Mouse (Mus musculus): ENCODE results near the gene Abl1. TPM values are rescaled to one million over a fixed set of nuclear protein-coding genes. Genes with fewer than 3 reads are reported as not detected.
A peak's percentile ranks its signal among the peaks of the same experiment; 100 is the strongest.

Gene Abl1
- polyA plus RNA-seq, 1 experiment from 2014 or later: 58.8 TPM

- ATAC-seq (peak; percentile 60), DNase-seq (ENCODE audit: low read depth, low spot score) (no peak)
- no peak for TF ChIP-seq CTCF (IDR thresholded peaks at IDR 0.05)
- CTCF ChIA-PET: interaction anchor here (0.9 to 1.4 kb wide), 6 partner anchors 9 to 59 kb away, joined by 3 to 5 read pairs (median 3); no protein-coding TSS in a partner anchor
- POLR2A ChIA-PET: interaction anchor here (0.7 to 1.0 kb wide), 2 partner anchors 17 to 39 kb away, joined by 3 read pairs; no protein-coding TSS in a partner anchor
- in situ Hi-C loops (cut with MboI; ENCODE audit: low pct_unique_long_range_greater_than_20kb): no loop called here
- no peaks in the 10 kb centered on the region for H3K27me3 ChIP-seq
Observed at GRCm38 (mm10) chr2:31742134-31742533, 54.0 kb downstream of the Abl1 start.

- no peaks in the 10 kb centered on the region for H3K27me3 ChIP-seq
- CTCF ChIA-PET: no interaction called here
- POLR2A ChIA-PET: no interaction called here
- ATAC-seq (no peak), DNase-seq (ENCODE audit: low read depth, low spot score) (no peak)
- no peak for TF ChIP-seq CTCF (IDR thresholded peaks at IDR 0.05)
- in situ Hi-C loops (cut with MboI; ENCODE audit: low pct_unique_long_range_greater_than_20kb): no loop called here
Observed at GRCm38 (mm10) chr2:31745741-31746243, 57.6 kb downstream of the Abl1 start.

- DNase-seq (ENCODE audit: low read depth, low spot score) (no peak), ATAC-seq (no peak)
- POLR2A ChIA-PET: interaction anchor here (0.6 kb wide), 2 partner anchors 14 to 118 kb away, joined by 3 read pairs; no protein-coding TSS in a partner anchor
- TF ChIP-seq CTCF (IDR thresholded peaks at IDR 0.05): no peak
- CTCF ChIA-PET: interaction anchor here (0.8 kb wide), 1 partner anchor 9 kb away, joined by 3 read pairs; no protein-coding TSS in a partner anchor
- in situ Hi-C loops (cut with MboI; ENCODE audit: low pct_unique_long_range_greater_than_20kb): no loop called here
- H3K27me3 ChIP-seq: no peaks in the 10 kb centered on the region
Observed at GRCm38 (mm10) chr2:31746835-31747234, 58.7 kb downstream of the Abl1 start.

GRCm38 (mm10) chr2:31749046-31749709 is 61.0 kb downstream of the Abl1 start:
- POLR2A ChIA-PET: no interaction called here

GRCm38 (mm10) chr2:31750133-31750532 is 62.0 kb downstream of the Abl1 start:
- POLR2A ChIA-PET: no interaction called here
- TF ChIP-seq CTCF (IDR thresholded peaks at IDR 0.05): no peak
- H3K27me3 ChIP-seq: no peaks in the 10 kb centered on the region
- DNase-seq (ENCODE audit: low read depth, low spot score): no peak
- in situ Hi-C loops (cut with MboI; ENCODE audit: low pct_unique_long_range_greater_than_20kb): no loop called here
- ATAC-seq: no peak
- CTCF ChIA-PET: interaction anchor here (1.3 kb wide), 1 partner anchor 29 kb away, joined by 3 read pairs; no protein-coding TSS in a partner anchor

More at GRCm38 (mm10) chr2:31749046-31749709, 61.0 kb downstream of the Abl1 start:
- CTCF ChIA-PET: interaction anchor here (1.2 kb wide), 1 partner anchor 13 kb away, joined by 4 read pairs; no protein-coding TSS in a partner anchor
- no peak for TF ChIP-seq CTCF (IDR thresholded peaks at IDR 0.05)
- in situ Hi-C loops (cut with MboI; ENCODE audit: low pct_unique_long_range_greater_than_20kb): no loop called here
- no peaks in the 10 kb centered on the region for H3K27me3 ChIP-seq
- ATAC-seq (peak; percentile 47), DNase-seq (ENCODE audit: low read depth, low spot score) (no peak)

- CTCF ChIA-PET: interaction anchor here (0.6 kb wide), 1 partner anchor 15 kb away, joined by 3 read pairs; no protein-coding TSS in a partner anchor
- no peaks in the 10 kb centered on the region for H3K27me3 ChIP-seq
- ATAC-seq (no peak), DNase-seq (ENCODE audit: low read depth, low spot score) (no peak)
- in situ Hi-C loops (cut with MboI; ENCODE audit: low pct_unique_long_range_greater_than_20kb): no loop called here
- POLR2A ChIA-PET: no interaction called here
- no peak for TF ChIP-seq CTCF (IDR thresholded peaks at IDR 0.05)
Observed at GRCm38 (mm10) chr2:31757472-31757871, 69.3 kb downstream of the Abl1 start.

- DNase-seq (ENCODE audit: low read depth, low spot score) (no peak), ATAC-seq (no peak)
- TF ChIP-seq CTCF (IDR thresholded peaks at IDR 0.05): no peak
- ChIA-PET CTCF (interaction anchor here (0.9 kb wide), 1 partner anchor 74 kb away, joined by 3 read pairs; no protein-coding TSS in a partner anchor), POLR2A (interaction anchor here (0.9 kb wide), 1 partner anchor 16 kb away, joined by 3 read pairs; no protein-coding TSS in a partner anchor)
- in situ Hi-C loops (cut with MboI; ENCODE audit: low pct_unique_long_range_greater_than_20kb): no loop called here
- no peaks in the 10 kb centered on the region for H3K27me3 ChIP-seq
Observed at GRCm38 (mm10) chr2:31758966-31759365, 70.8 kb downstream of the Abl1 start.

- ChIA-PET POLR2A (interaction anchor here (0.6 to 1.5 kb wide), 3 partner anchors 10 to 51 kb away, joined by 3 to 5 read pairs (median 3); partner anchors contain the start of gene Qrfp), CTCF (interaction anchor here (0.9 to 1.7 kb wide), 3 partner anchors 12 to 75 kb away, joined by 3 to 6 read pairs (median 3); no protein-coding TSS in a partner anchor)
- peak; percentile 69 for ATAC-seq
- in situ Hi-C loops (cut with MboI; ENCODE audit: low pct_unique_long_range_greater_than_20kb): no loop called here
- no peak for TF ChIP-seq CTCF (IDR thresholded peaks at IDR 0.05)
- no peak for DNase-seq (ENCODE audit: low read depth, low spot score)
- H3K27me3 ChIP-seq: no peaks in the 10 kb centered on the region
Observed at GRCm38 (mm10) chr2:31759751-31760460, 71.7 kb downstream of the Abl1 start.

- no peak for ATAC-seq
- POLR2A ChIA-PET: interaction anchor here (0.6 to 1.5 kb wide), 3 partner anchors 9 to 171 kb away, joined by 3 to 5 read pairs (median 3); partner anchors contain the start of gene Qrfp
- DNase-seq (ENCODE audit: low read depth, low spot score): no peak
- no peaks in the 10 kb centered on the region for H3K27me3 ChIP-seq
- in situ Hi-C loops (cut with MboI; ENCODE audit: low pct_unique_long_range_greater_than_20kb): no loop called here
- TF ChIP-seq CTCF (IDR thresholded peaks at IDR 0.05): no peak
- CTCF ChIA-PET: interaction anchor here (1.1 to 1.7 kb wide), 2 partner anchors 11 to 12 kb away, joined by 3 to 6 read pairs; no protein-coding TSS in a partner anchor
Observed at GRCm38 (mm10) chr2:31760486-31760885, 72.3 kb downstream of the Abl1 start.

GRCm38 (mm10) chr2:31761115-31761531 is 72.9 kb downstream of the Abl1 start:
- ATAC-seq (no peak), DNase-seq (ENCODE audit: low read depth, low spot score) (no peak)
- no peaks in the 10 kb centered on the region for H3K27me3 ChIP-seq
- ChIA-PET CTCF (interaction anchor here (1.1 to 1.7 kb wide), 2 partner anchors 10 to 12 kb away, joined by 3 to 6 read pairs; no protein-coding TSS in a partner anchor), POLR2A (interaction anchor here (0.7 to 1.5 kb wide), 2 partner anchors 8 to 170 kb away, joined by 3 to 5 read pairs; no protein-coding TSS in a partner anchor)
- no peak for TF ChIP-seq CTCF (IDR thresholded peaks at IDR 0.05)
- in situ Hi-C loops (cut with MboI; ENCODE audit: low pct_unique_long_range_greater_than_20kb): no loop called here
